Mouse (Mus musculus) G1E (cell line): ENCODE data around the gene A4galt. TPM values are rescaled to one million over a fixed set of nuclear protein-coding genes. Genes with fewer than 3 reads are reported as not detected.

Experiments
- ATAC-seq: 2 replicates; pipeline ENCODE4 v1.8.0; 2016; ENCODE audit warnings: mild to moderate bottlenecking; ENCODE audit not compliant: insufficient number of reproducible peaks, poor library complexity, low FRiP score, severe bottlenecking; ENCODE audit errors: extremely low read depth
- DNase-seq: peaks from one replicate; pipeline ENCODE4 v3.0.0; 2012; ENCODE audit warnings: low spot score
- H3K27me3 ChIP-seq: 2 replicates; pipeline ENCODE4 v1.6.1; 2012; ENCODE audit warnings: mild to moderate bottlenecking, low read length, inconsistent platforms; ENCODE audit not compliant: insufficient read depth
- H3K36me3 ChIP-seq: replicated peaks from 2 replicates; pipeline ENCODE3; 2012; ENCODE audit warnings: mild to moderate bottlenecking, inconsistent platforms
- H3K4me1 ChIP-seq: 2 replicates; pipeline ENCODE4 v1.6.1; 2012; ENCODE audit warnings: low read depth, low read length, inconsistent platforms, mixed read lengths; ENCODE audit not compliant: insufficient read depth
- H3K4me3 ChIP-seq: 2 replicates; pipeline ENCODE4 v1.5.1; 2012; ENCODE audit warnings: low read depth, mild to moderate bottlenecking, inconsistent platforms, low read length, moderate library complexity, mixed read lengths
- H3K9me3 ChIP-seq: replicated peaks from 2 replicates; pipeline ENCODE4 v1.6.1; 2012; ENCODE audit warnings: inconsistent platforms
- CTCF ChIP-seq: IDR thresholded peaks from 2 replicates; pipeline ENCODE4 v1.5.1; 2012; ENCODE audit warnings: low read depth, low read length, inconsistent platforms, mixed read lengths
- GATA1 ChIP-seq: IDR thresholded peaks from 2 replicates; pipeline ENCODE4 v1.6.1; 2012; ENCODE audit warnings: borderline replicate concordance, low read length, inconsistent platforms, mixed read lengths
- GATA2 ChIP-seq: IDR thresholded peaks from 2 replicates; pipeline ENCODE4 v1.6.1; 2012; ENCODE audit warnings: low read depth, low read length, inconsistent platforms, borderline replicate concordance
- POLR2AphosphoS5 ChIP-seq: IDR thresholded peaks from 2 replicates; pipeline ENCODE4 v1.6.1; 2012; ENCODE audit warnings: low read depth, low read length, inconsistent platforms; ENCODE audit not compliant: insufficient replicate concordance
- TAL1 ChIP-seq: conservative IDR thresholded peaks from 2 replicates; pipeline ENCODE4 v1.6.1; 2012; ENCODE audit warnings: low read depth, low read length, inconsistent platforms, mixed read lengths
- polyA plus RNA-seq: library from polyadenylated mRNA; stranded (reverse); fragments of >175 nt; gene quantifications from 2 replicates; pipeline ENCODE4 v1.2.3, GENCODE M21; 2012
- total RNA-seq, 2 experiments: library from RNA; stranded (forward) in 1 of 2; stranded (reverse) in 1 of 2; fragments of 200-1000 nt in 1 of 2; fragments of >200 nt in 1 of 2; fragmentation: Nextera tagmentation in 1 of 2; gene quantifications; 2 replicates each; pipeline ENCODE4 v1.2.3; 2014 to 2017

A4galt gene
- total and polyA plus RNA-seq, 3 experiments: 0.11 TPM; not detected in 2

GRCm38 (mm10) chr15:83215322-83216216 lies 36.0 kb downstream of the A4galt start:
- Histone ChIP-seq H3K36me3 (no peaks in the 10 kb centered on the region), H3K4me3 (no peak overlapping the region), H3K27me3 (peaks cover 37% of the 10 kb centered on the region), H3K9me3 (no peaks in the 10 kb centered on the region), H3K4me1 (no peaks in the 10 kb centered on the region)
- TF ChIP-seq TAL1 (no peak), GATA1 (no peak), POLR2AphosphoS5 (no peak), GATA2 (no peak), CTCF (no peak)
- ATAC-seq (no peak), DNase-seq (no peak)

- peaks cover 35% of the 10 kb centered on the region for H3K27me3 ChIP-seq
- no peak for DNase-seq
- no peaks in the 10 kb centered on the region for H3K36me3 ChIP-seq
- H3K9me3 ChIP-seq: no peaks in the 10 kb centered on the region
- TF ChIP-seq TAL1 (no peak), GATA1 (no peak), POLR2AphosphoS5 (no peak), CTCF (0 out of 2 replicates have a peak, but pooled peaks have one; percentile 14), GATA2 (no peak)
- no peak for ATAC-seq
- H3K4me3 ChIP-seq: no peak overlapping the region
- H3K4me1 ChIP-seq: no peaks in the 10 kb centered on the region
Observed at GRCm38 (mm10) chr15:83210229-83210628, 41.3 kb downstream of the A4galt start.

DNA sequence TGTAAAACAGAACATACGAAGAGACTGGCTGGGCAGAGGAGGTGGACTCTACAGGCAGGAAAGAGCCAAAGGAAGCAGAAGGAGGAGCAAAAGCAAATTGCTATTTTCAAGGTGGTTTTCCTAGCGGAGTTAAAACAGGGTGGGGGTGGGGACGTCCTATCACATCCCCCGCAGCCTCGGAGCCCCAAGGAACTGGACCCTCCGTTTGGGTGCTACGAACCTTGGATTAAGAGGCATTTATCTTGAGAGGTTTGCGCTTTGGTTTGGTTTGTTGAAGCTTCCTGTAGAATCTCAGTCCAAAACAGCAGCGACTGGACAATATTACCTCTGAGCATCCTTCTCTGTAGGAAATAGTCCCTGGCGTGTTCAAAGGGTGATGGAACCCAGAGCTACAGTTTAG lies 41.9 kb downstream of the A4galt start:
- no peak for ATAC-seq
- DNase-seq: no peak
- Histone ChIP-seq H3K27me3 (peaks cover 34% of the 10 kb centered on the region), H3K4me3 (no peak overlapping the region), H3K36me3 (no peaks in the 10 kb centered on the region), H3K9me3 (no peaks in the 10 kb centered on the region), H3K4me1 (peaks cover 1% of the 10 kb centered on the region)
- TF ChIP-seq POLR2AphosphoS5 (no peak), GATA2 (no peak), CTCF (no peak), TAL1 (no peak), GATA1 (no peak)

GRCm38 (mm10) chr15:83209092-83209695 lies 42.4 kb downstream of the A4galt start:
- DNase-seq (no peak), ATAC-seq (no peak)
- no peak overlapping the region for H3K4me3 ChIP-seq
- H3K4me1 ChIP-seq: peaks cover 6% of the 10 kb centered on the region
- H3K36me3 ChIP-seq: no peaks in the 10 kb centered on the region
- no peak for TF ChIP-seq GATA2
- TF ChIP-seq GATA1: no peak
- TF ChIP-seq POLR2AphosphoS5: no peak
- no peak for TF ChIP-seq CTCF
- no peak for TF ChIP-seq TAL1
- peaks cover 34% of the 10 kb centered on the region for H3K27me3 ChIP-seq
- no peaks in the 10 kb centered on the region for H3K9me3 ChIP-seq

- TF ChIP-seq GATA2: no peak
- no peak for TF ChIP-seq GATA1
- no peak for TF ChIP-seq TAL1
- no peak for TF ChIP-seq CTCF
- TF ChIP-seq POLR2AphosphoS5: no peak
Observed at GRCm38 (mm10) chr15:83204731-83205451, 46.7 kb downstream of the A4galt start.

DNA sequence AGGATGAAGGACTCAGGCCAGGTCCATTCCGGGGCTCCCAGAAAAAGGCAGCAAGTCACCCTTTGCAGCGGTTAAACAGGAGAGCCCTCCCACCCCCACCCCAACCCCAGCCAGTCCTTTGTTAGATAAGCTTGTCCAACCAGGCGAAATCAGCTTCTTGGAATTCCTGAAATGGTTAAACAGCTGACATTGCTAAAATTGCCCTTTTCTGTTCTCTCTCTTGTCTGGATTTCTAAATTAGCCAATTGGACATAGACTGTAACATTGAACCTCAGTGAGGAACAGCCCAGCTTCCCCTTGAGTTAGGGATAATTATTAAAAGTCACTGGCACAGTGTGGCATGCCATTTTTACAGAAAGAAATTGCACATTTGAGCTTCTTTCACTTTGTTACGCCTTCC lies 49.2 kb downstream of the A4galt start:
- TF ChIP-seq GATA1 (no peak), TAL1 (no peak), POLR2AphosphoS5 (no peak), CTCF (no peak), GATA2 (no peak)
- Histone ChIP-seq H3K27me3 (peaks cover 8% of the 10 kb centered on the region; the same call in 1 of the 2 replicates), H3K4me1 (peaks cover 6% of the 10 kb centered on the region), H3K4me3 (no peak overlapping the region), H3K36me3 (no peaks in the 10 kb centered on the region), H3K9me3 (no peaks in the 10 kb centered on the region)
- no peak for ATAC-seq
- no peak for DNase-seq

More at GRCm38 (mm10) chr15:83204731-83205451, 46.7 kb downstream of the A4galt start:
- Histone ChIP-seq H3K4me1 (peaks cover 6% of the 10 kb centered on the region), H3K4me3 (no peak overlapping the region), H3K9me3 (no peaks in the 10 kb centered on the region), H3K36me3 (no peaks in the 10 kb centered on the region), H3K27me3 (peaks cover 16% of the 10 kb centered on the region)
- ATAC-seq: 0 out of 2 replicates have a peak, but pooled peaks have one; percentile 28
- DNase-seq: peak; percentile 58
